Mouse (Mus musculus) right cerebral cortex, postnatal 10 days (tissue): ENCODE results near the gene Gpm6a.
"Not testable (repeated sequence)": the region's sequence is repeated elsewhere in the genome, so short reads cannot be mapped to it uniquely, and the experiment has no call there.

ENCODE experiments used
- DNase-seq, 2 experiments: peaks; one replicate each; pipeline ENCODE4 v3.0.0; 2021; ENCODE audit warnings: low spot score in 2 of 2

Gene Gpm6a

GRCm38 (mm10) chr8:55002946-55003345 lies 48.3 kb downstream of the Gpm6a start:
- DNase-seq = no peak

- no peak for DNase-seq
Observed at GRCm38 (mm10) chr8:55012228-55012627, 57.6 kb downstream of the Gpm6a start.

GRCm38 (mm10) chr8:55017071-55017470 lies 62.4 kb downstream of the Gpm6a start:
- DNase-seq = no peak

GRCm38 (mm10) chr8:55025851-55026660 lies 71.4 kb downstream of the Gpm6a start:
- DNase-seq = no peak

GRCm38 (mm10) chr8:55026661-55027000 lies 72.0 kb downstream of the Gpm6a start:
- DNase-seq = no peak

GRCm38 (mm10) chr8:55028371-55028770 lies 73.7 kb downstream of the Gpm6a start:
- DNase-seq = no peak

- no peak for DNase-seq
Observed at GRCm38 (mm10) chr8:55031099-55031498, 76.5 kb downstream of the Gpm6a start.

GRCm38 (mm10) chr8:55034309-55034708 lies 79.7 kb downstream of the Gpm6a start:
- DNase-seq = peak; percentile 96 to 98

GRCm38 (mm10) chr8:55035416-55035815 lies 80.8 kb downstream of the Gpm6a start:
- no peak for DNase-seq

- peak in 1 of 2 experiments; percentile 31 for DNase-seq
Observed at GRCm38 (mm10) chr8:55042955-55043354, 88.3 kb downstream of the Gpm6a start.

GRCm38 (mm10) chr8:55048396-55048795 lies 93.8 kb downstream of the Gpm6a start:
- peak; percentile 52 to 73 for DNase-seq

- no peak for DNase-seq
Observed at GRCm38 (mm10) chr8:55049979-55050378, 95.3 kb downstream of the Gpm6a start.

GRCm38 (mm10) chr8:55068811-55069210 lies 114.2 kb downstream of the Gpm6a start:
- DNase-seq = not testable (repeated sequence)

GRCm38 (mm10) chr8:55073481-55073880 lies 118.8 kb downstream of the Gpm6a start:
- DNase-seq = peak; percentile 41 to 47

GRCm38 (mm10) chr8:55102195-55102594 lies 147.6 kb downstream of the Gpm6a start:
- DNase-seq = no peak

- no peak for DNase-seq
Observed at GRCm38 (mm10) chr8:55103065-55103464, 148.4 kb downstream of the Gpm6a start.

GRCm38 (mm10) chr8:55103891-55104481 lies 149.3 kb downstream of the Gpm6a start:
- no peak for DNase-seq
